Mouse (Mus musculus) liver, embryonic 13.5 days (tissue): ENCODE results near the gene Lrrc38. TPM values are rescaled to one million over a fixed set of nuclear protein-coding genes. Genes with fewer than 3 reads are reported as not detected.
"Not testable (repeated sequence)": the region's sequence is repeated elsewhere in the genome, so short reads cannot be mapped to it uniquely, and the experiment has no call there.

Source experiments
- ATAC-seq: fragments of 200-750 bp; cut with Nextera tagmentation; 2 replicates; pipeline ENCODE4 v1.8.0; 2017; ENCODE audit warnings: low read depth, mild to moderate bottlenecking, moderate number of reproducible peaks, moderate library complexity
- DNase-seq: peaks from one replicate; pipeline ENCODE4 v3.0.0; 2022
- H3K27ac ChIP-seq: fragments of 300-500 bp; sonication (generic); 2 replicates; pipeline ENCODE4 v1.5.1; 2015; ENCODE audit warnings: moderate library complexity, mild to moderate bottlenecking, inconsistent platforms
- H3K27me3 ChIP-seq: fragments of 300-500 bp; sonication (generic); 2 replicates; pipeline ENCODE4 v1.6.1; 2015; ENCODE audit warnings: mild to moderate bottlenecking, inconsistent platforms
- H3K36me3 ChIP-seq: fragments of 300-500 bp; sonication (generic); 2 replicates; pipeline ENCODE4 v1.6.1; 2015; ENCODE audit warnings: mild to moderate bottlenecking, inconsistent platforms
- H3K4me1 ChIP-seq: fragments of 300-500 bp; sonication (generic); replicated peaks from 2 replicates; pipeline ENCODE4 v1.6.1; 2015; ENCODE audit warnings: inconsistent platforms
- H3K4me2 ChIP-seq: fragments of 300-500 bp; sonication (generic); 2 replicates; pipeline ENCODE4 v1.6.1; 2015; ENCODE audit warnings: inconsistent platforms, mild to moderate bottlenecking, moderate library complexity
- H3K4me3 ChIP-seq: fragments of 300-500 bp; sonication (generic); replicated peaks from 2 replicates; pipeline ENCODE4 v1.5.1; 2015; ENCODE audit warnings: mild to moderate bottlenecking, inconsistent platforms
- H3K9ac ChIP-seq: fragments of 300-500 bp; sonication (generic); 2 replicates; pipeline ENCODE4 v1.6.1; 2015; ENCODE audit warnings: mild to moderate bottlenecking, inconsistent platforms
- H3K9me3 ChIP-seq: fragments of 300-500 bp; sonication (generic); replicated peaks from 2 replicates; pipeline ENCODE4 v1.6.1; 2016; ENCODE audit warnings: inconsistent platforms
- WGBS: fragments of 180-500 bp; shearing (Covaris S2); methylation state at CpG from one replicate; pipeline ENCODE4 v1.1.7; 2015; ENCODE audit not compliant: insufficient replicate concordance; 5-methylcytosine and 5-hydroxymethylcytosine counted together
- polyA plus RNA-seq: library from polyadenylated mRNA; unstranded; fragments of >200 nt; fragmentation: Nextera tagmentation; extraction: Ambion mirVana; gene quantifications from 2 replicates; pipeline ENCODE4 v1.2.1, GENCODE M21; 2015

Gene Lrrc38
- polyA plus RNA-seq, 1 experiment from 2014 or later, result not detected

DNA sequence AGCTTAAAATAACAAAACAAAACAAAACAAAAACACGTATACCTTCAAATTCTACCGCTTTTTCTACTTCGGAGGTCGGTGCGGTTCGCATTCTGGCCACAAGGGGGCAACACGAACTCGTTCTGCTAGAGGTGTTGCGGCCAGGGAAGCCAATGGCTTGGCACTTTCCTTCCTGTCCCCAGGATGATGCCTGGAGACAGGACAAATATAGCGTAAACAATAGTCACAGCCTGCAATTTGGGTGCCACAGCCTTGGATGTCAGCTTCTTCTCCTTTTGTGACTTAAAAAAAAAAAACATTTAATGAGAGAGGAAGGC is 24.0 kb upstream of the Lrrc38 start:
- Histone ChIP-seq H3K4me1 (no peaks in the 10 kb centered on the region), H3K4me3 (0 out of 2 replicates have a peak overlapping the region, but pooled peaks have one; percentile 12), H3K4me2 (peak overlapping the region; percentile 52), H3K9ac (no peak overlapping the region), H3K36me3 (no peaks in the 10 kb centered on the region), H3K27me3 (no peaks in the 10 kb centered on the region), H3K9me3 (no peaks in the 10 kb centered on the region), H3K27ac (no peak overlapping the region)
- WGBS, result 2% methylated on average over 10 of the region's 10 CpGs
- ATAC-seq, result no peak
- DNase-seq, result peak; percentile 15

- Histone ChIP-seq H3K4me3 (no peak overlapping the region), H3K9me3 (no peaks in the 10 kb centered on the region), H3K4me2 (no peak overlapping the region), H3K36me3 (no peaks in the 10 kb centered on the region), H3K9ac (no peak overlapping the region), H3K27ac (no peak overlapping the region), H3K4me1 (no peaks in the 10 kb centered on the region), H3K27me3 (no peaks in the 10 kb centered on the region)
- 41% methylated on average over 9 of the region's 9 CpGs for WGBS
- DNase-seq (no peak), ATAC-seq (no peak)
These were observed 19.0 kb upstream of the Lrrc38 start for GRCm38 (mm10) chr4:143330566-143330965.

DNA sequence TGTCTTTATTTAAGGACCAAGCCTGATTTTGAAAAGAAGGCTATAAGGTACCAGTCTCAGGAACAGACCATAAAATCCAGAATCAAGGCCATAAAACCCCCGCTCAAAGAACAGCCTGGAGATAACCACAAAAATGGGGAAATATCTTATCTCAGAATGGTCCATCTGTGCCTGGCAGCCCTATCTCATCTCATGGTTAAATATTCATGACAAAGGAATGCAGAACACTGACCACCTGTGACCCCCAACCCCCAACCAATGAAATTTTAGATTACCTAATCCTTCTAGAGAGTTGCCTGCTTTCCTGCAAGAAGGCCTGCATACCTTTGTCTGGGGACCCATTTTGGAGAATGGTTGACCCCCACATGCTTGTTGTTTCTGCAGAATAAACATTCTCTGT is 17.8 kb upstream of the Lrrc38 start:
- 25% methylated on average over 1 of the region's 1 CpGs for WGBS
- DNase-seq (no peak), ATAC-seq (no peak)

GRCm38 (mm10) chr4:143334145-143334544 is 15.4 kb upstream of the Lrrc38 start:
- H3K4me1 ChIP-seq, result no peaks in the 10 kb centered on the region
- no peak overlapping the region for H3K4me3 ChIP-seq
- WGBS, result 37% methylated on average over 5 of the region's 5 CpGs
- H3K27ac ChIP-seq, result no peak overlapping the region
- no peak for ATAC-seq
- no peak overlapping the region for H3K9ac ChIP-seq
- no peaks in the 10 kb centered on the region for H3K9me3 ChIP-seq
- no peak for DNase-seq
- H3K4me2 ChIP-seq, result no peak overlapping the region
- H3K27me3 ChIP-seq, result no peaks in the 10 kb centered on the region
- no peaks in the 10 kb centered on the region for H3K36me3 ChIP-seq

More for the DNA sequence above, 17.8 kb upstream of the Lrrc38 start:
- Histone ChIP-seq H3K36me3 (no peaks in the 10 kb centered on the region), H3K27me3 (no peaks in the 10 kb centered on the region), H3K27ac (no peak overlapping the region), H3K9ac (no peak overlapping the region), H3K9me3 (no peaks in the 10 kb centered on the region), H3K4me2 (no peak overlapping the region), H3K4me1 (no peaks in the 10 kb centered on the region), H3K4me3 (no peak overlapping the region)

- Histone ChIP-seq H3K4me2 (no peak overlapping the region), H3K9me3 (no peaks in the 10 kb centered on the region), H3K27me3 (no peaks in the 10 kb centered on the region), H3K9ac (no peak overlapping the region), H3K4me1 (no peaks in the 10 kb centered on the region), H3K4me3 (no peak overlapping the region), H3K36me3 (no peaks in the 10 kb centered on the region), H3K27ac (no peak overlapping the region)
- DNase-seq, result no peak
- WGBS, result 66% methylated on average over 17 of the region's 17 CpGs
- ATAC-seq, result no peak
These were observed 14.6 kb upstream of the Lrrc38 start for GRCm38 (mm10) chr4:143334995-143335394.

DNA sequence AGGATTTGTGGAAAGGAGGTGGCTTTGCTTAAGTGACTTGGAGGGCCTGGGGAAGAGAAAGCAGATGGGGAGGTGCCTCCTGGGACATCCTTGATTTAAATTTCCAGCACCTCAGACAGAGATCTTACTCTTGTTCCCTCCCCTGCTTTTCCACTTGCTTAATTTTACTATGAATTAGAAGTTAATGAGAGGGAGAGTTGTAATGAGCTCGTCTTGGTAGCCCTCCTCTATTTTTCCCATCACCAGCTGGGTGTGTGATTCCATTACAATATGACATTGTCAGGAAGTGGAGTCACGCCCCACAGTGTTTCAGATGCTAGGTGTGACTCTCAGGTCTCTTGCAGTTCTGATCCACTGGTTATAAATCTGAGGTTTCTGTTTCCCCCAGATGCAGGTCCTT is 13.5 kb upstream of the Lrrc38 start:
- no peak for ATAC-seq

DNA sequence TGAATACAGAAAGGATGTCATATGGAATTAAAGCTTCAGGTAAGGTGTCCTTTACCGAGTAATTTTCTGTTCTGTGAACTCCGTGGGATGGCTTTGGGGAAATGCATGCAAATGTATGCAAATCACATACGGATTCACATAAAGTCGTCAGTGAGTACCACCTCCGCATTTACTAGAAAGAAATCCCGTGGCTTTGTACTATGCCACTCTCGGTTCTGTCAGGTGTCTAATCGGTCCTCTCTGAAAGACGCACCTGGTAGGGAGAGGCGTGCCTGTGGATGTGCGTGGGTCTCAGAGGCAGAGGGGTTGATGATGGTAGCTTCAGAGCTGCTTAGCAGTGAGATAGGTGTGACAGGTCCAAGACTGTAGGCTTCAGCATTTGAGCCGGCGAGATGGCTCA is 9.7 kb upstream of the Lrrc38 start:
- WGBS, result 74% methylated on average over 13 of the region's 13 CpGs
- no peak overlapping the region for H3K27ac ChIP-seq
- H3K4me1 ChIP-seq, result no peaks in the 10 kb centered on the region
- H3K9ac ChIP-seq, result no peak overlapping the region
- no peaks in the 10 kb centered on the region for H3K27me3 ChIP-seq
- no peak overlapping the region for H3K4me2 ChIP-seq
- no peak for ATAC-seq
- H3K36me3 ChIP-seq, result no peaks in the 10 kb centered on the region
- H3K4me3 ChIP-seq, result no peak overlapping the region
- no peak for DNase-seq
- no peaks in the 10 kb centered on the region for H3K9me3 ChIP-seq

More for the DNA sequence above, 13.5 kb upstream of the Lrrc38 start:
- H3K4me3 ChIP-seq, result no peak overlapping the region
- H3K27ac ChIP-seq, result no peak overlapping the region
- H3K36me3 ChIP-seq, result no peaks in the 10 kb centered on the region
- H3K9me3 ChIP-seq, result no peaks in the 10 kb centered on the region
- no peak for DNase-seq
- H3K4me2 ChIP-seq, result no peak overlapping the region
- no peak overlapping the region for H3K9ac ChIP-seq
- 37% methylated on average over 2 of the region's 2 CpGs for WGBS
- H3K27me3 ChIP-seq, result no peaks in the 10 kb centered on the region
- no peaks in the 10 kb centered on the region for H3K4me1 ChIP-seq

GRCm38 (mm10) chr4:143341470-143341869 is 8.1 kb upstream of the Lrrc38 start:
- H3K27me3 ChIP-seq, result no peaks in the 10 kb centered on the region
- H3K27ac ChIP-seq, result no peak overlapping the region
- H3K4me2 ChIP-seq, result no peak overlapping the region
- H3K9me3 ChIP-seq, result no peaks in the 10 kb centered on the region
- ATAC-seq, result no peak
- DNase-seq, result no peak
- no peaks in the 10 kb centered on the region for H3K4me1 ChIP-seq
- 62% methylated on average over 7 of the region's 7 CpGs for WGBS
- no peaks in the 10 kb centered on the region for H3K36me3 ChIP-seq
- H3K9ac ChIP-seq, result no peak overlapping the region
- no peak overlapping the region for H3K4me3 ChIP-seq

DNA sequence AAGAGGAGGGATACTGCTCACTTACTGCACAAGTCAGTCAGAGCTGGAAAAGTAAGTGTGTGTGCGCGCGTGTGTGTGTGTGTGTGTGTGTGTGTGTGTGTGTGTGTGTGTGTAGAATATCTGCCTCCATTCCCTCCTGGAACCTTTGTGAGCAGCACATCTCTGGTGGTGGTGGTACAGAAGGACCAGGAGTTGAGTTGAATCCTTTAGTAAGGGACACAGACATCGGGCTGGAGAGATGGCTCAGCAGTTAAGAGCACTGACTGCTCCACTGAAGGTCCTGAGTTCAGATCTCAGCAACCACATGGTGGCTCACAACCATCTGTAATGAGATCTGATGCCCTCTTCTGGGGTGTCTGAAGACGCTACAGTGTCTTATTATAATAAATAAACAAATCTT is 4.1 kb upstream of the Lrrc38 start:
- H3K36me3 ChIP-seq, H3K4me2 ChIP-seq, H3K4me3 ChIP-seq, ATAC-seq, H3K9ac ChIP-seq, H3K27ac ChIP-seq, H3K4me1 ChIP-seq, H3K9me3 ChIP-seq, DNase-seq: not testable (repeated sequence)
- H3K27me3 ChIP-seq, result peaks cover 32% of the 10 kb centered on the region
- WGBS, result 64% methylated on average over 5 of the region's 5 CpGs

DNA sequence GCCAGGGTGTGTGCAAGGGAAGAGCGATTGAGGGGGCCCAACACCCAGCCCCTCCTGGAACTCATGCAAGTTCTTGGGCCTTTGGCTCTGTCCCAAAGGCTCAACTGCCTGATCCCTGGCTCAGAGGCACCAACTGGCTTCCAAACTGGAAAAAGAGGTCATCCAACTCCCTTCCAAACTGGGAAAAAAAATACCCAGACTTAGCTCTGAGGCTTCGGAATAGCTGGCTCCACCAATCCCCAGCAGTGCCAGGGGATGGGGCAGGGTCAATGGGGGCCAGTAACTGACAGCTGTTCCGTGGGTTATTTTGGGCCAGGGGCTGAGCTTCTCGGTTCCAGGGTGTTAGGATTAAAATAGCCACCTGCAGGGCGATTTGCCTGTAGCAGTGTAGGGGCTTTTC is 879 bp upstream of the Lrrc38 start:
- Histone ChIP-seq H3K4me1 (no peaks in the 10 kb centered on the region), H3K27me3 (peaks cover 51% of the 10 kb centered on the region), H3K36me3 (no peaks in the 10 kb centered on the region), H3K27ac (no peak overlapping the region), H3K9me3 (no peaks in the 10 kb centered on the region), H3K9ac (no peak overlapping the region), H3K4me2 (no peak overlapping the region), H3K4me3 (no peak overlapping the region)
- ATAC-seq, result no peak
- DNase-seq, result no peak
- WGBS, result 16% methylated on average over 5 of the region's 5 CpGs

DNA sequence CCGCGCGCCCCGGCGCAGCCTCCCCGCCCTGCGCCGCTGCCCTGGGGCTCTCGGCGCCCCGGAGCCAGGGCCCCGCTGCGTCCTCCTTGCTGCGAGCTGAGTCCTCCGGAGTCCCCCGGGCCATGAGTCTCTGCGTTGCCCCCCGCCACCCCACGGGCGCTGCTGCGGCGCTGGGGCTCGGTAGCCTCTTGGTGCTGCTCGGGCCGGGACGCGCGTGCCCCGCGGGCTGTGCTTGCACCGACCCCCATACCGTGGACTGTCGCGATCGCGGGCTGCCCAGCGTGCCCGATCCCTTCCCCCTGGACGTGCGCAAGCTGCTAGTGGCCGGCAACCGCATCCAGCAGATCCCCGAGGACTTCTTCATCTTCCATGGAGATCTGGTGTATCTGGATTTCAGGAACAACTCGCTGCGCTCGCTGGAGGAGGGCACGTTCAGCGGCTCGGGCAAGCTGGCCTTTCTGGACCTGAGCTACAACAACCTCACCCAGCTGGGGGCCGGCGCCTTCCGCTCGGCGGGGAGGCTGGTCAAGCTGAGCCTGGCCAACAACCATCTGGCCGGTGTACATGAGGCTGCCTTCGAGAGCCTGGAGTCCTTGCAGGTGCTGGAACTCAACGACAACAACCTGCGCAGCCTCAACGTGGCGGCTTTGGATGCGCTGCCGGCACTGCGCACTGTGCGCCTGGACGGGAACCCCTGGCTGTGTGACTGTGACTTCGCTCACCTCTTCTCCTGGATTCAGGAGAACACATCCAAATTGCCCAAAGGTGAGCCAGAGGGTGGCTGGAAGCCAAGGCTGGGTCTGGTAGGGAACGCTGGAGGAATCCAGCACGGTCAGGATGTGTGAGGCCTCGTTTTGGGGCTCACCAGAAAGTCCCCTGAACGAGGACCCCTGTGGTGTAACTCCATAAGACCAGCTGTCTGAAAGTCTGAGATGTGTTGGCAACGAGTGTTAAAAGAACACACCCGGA is 774 bp downstream of the Lrrc38 start:
- H3K4me2 ChIP-seq, result peak overlapping the region; percentile 38

GRCm38 (mm10) chr4:143352301-143352700 is 2.7 kb downstream of the Lrrc38 start:
- Histone ChIP-seq H3K9me3 (no peaks in the 10 kb centered on the region), H3K36me3 (no peaks in the 10 kb centered on the region), H3K9ac (no peak overlapping the region), H3K4me1 (no peaks in the 10 kb centered on the region), H3K4me3 (no peak overlapping the region), H3K4me2 (no peak overlapping the region), H3K27ac (no peak overlapping the region), H3K27me3 (peaks cover 51% of the 10 kb centered on the region)
- 49% methylated on average over 4 of the region's 4 CpGs for WGBS
- ATAC-seq (no peak), DNase-seq (no peak)

More for the DNA sequence above, 774 bp downstream of the Lrrc38 start:
- 4% methylated on average over 72 of the region's 72 CpGs for WGBS
- no peaks in the 10 kb centered on the region for H3K36me3 ChIP-seq
- no peak for ATAC-seq
- H3K27ac ChIP-seq, result no peak overlapping the region
- H3K27me3 ChIP-seq, result peaks cover 51% of the 10 kb centered on the region
- no peaks in the 10 kb centered on the region for H3K9me3 ChIP-seq
- no peaks in the 10 kb centered on the region for H3K4me1 ChIP-seq
- peak overlapping the region; percentile 32 for H3K4me3 ChIP-seq
- H3K9ac ChIP-seq, result no peak overlapping the region
- no peak for DNase-seq
